Mouse (Mus musculus): Measurements from ENCODE around the gene Cma1.

DNA sequence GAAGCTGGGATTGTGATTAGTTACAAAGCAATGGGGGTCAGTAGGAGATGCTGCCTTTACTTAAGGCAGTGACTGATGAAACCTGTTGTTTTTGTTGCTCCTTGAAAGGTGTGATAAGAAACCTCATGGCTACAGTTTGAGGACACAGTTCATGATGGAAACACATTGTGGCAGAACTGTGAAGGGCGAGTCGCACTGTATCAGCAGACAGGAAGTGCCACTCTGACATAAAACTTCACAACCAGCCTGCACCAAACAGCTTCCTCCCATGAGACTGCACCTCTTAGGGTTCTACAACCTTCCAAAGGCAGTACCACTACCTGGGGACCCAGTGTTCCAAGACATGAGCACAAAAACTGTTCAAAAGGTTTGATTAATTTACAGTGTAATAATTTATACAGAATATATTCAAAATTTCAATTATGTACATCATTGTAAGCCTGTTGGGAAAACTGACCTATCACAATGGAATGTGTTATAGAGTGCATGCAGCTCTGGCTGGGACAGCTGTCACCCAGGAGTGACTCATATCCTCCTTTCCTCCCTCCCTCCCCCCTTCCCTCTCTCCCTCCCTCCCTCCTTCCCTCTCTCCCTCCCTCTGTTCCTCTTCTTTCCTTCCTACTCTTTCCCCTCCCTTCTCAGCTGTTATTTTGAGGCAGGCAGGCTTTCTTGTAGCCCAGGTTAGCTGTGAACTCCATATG is 1.9 kb upstream of the Cma1 start:
- TF ChIP-seq CTCF (conservative IDR thresholded peaks at IDR 0.05; ENCODE audit: low read length) (no peak), POU5F1 (IDR thresholded peaks at IDR 0.05; ENCODE audit: borderline replicate concordance, low read length) (no peak), NANOG (IDR thresholded peaks at IDR 0.05; ENCODE audit: borderline replicate concordance, low read length) (no peak)

All from E14TG2a.4 (cell line).